Mouse (Mus musculus): ENCODE data around the gene Alox12. TPM values are rescaled to one million over a fixed set of nuclear protein-coding genes. Genes with fewer than 3 reads are reported as not detected.

The Alox12 gene
- polyA plus RNA-seq, 1 experiment = 0.32 TPM

GRCm38 (mm10) chr11:70206801-70207200 is 48.4 kb downstream of the Alox12 start:
- Histone ChIP-seq H3K4me1 (ENCODE audit: control insufficient read depth, insufficient read depth, low read length) (0 out of 2 replicates have a peak, but pooled peaks cover 5% of the 10 kb centered on the region), H3K4me3 (ENCODE audit: insufficient read depth, low read length) (no peak overlapping the region), H3K27ac (ENCODE audit: insufficient read depth, low read length) (no peak overlapping the region)
- TF ChIP-seq CTCF (IDR thresholded peaks at IDR 0.05; ENCODE audit: borderline replicate concordance, insufficient read depth, low read length) (no peak), POLR2A (IDR thresholded peaks at IDR 0.05; ENCODE audit: low read depth, low read length) (no peak)

- H3K27ac ChIP-seq (ENCODE audit: insufficient read depth, low read length) = no peak overlapping the region
- TF ChIP-seq CTCF (IDR thresholded peaks at IDR 0.05; ENCODE audit: borderline replicate concordance, insufficient read depth, low read length) (peak; percentile 94), POLR2A (IDR thresholded peaks at IDR 0.05; ENCODE audit: low read depth, low read length) (no peak)
- no peak overlapping the region for H3K4me3 ChIP-seq (ENCODE audit: insufficient read depth, low read length)
- H3K4me1 ChIP-seq (ENCODE audit: control insufficient read depth, insufficient read depth, low read length) = peaks cover 8% of the 10 kb centered on the region
These were observed 53.5 kb downstream of the Alox12 start for GRCm38 (mm10) chr11:70201691-70202090.

GRCm38 (mm10) chr11:70200036-70200608 is 55.0 kb downstream of the Alox12 start:
- peaks cover 8% of the 10 kb centered on the region for H3K4me1 ChIP-seq (ENCODE audit: control insufficient read depth, insufficient read depth, low read length)
- no peak overlapping the region for H3K4me3 ChIP-seq (ENCODE audit: insufficient read depth, low read length)
- H3K27ac ChIP-seq (ENCODE audit: insufficient read depth, low read length) = no peak overlapping the region
- TF ChIP-seq POLR2A (IDR thresholded peaks at IDR 0.05; ENCODE audit: low read depth, low read length) = no peak
- TF ChIP-seq CTCF (IDR thresholded peaks at IDR 0.05; ENCODE audit: borderline replicate concordance, insufficient read depth, low read length) = no peak

GRCm38 (mm10) chr11:70199107-70199506 is 56.0 kb downstream of the Alox12 start:
- no peak for TF ChIP-seq CTCF (IDR thresholded peaks at IDR 0.05; ENCODE audit: borderline replicate concordance, insufficient read depth, low read length)
- no peak for TF ChIP-seq POLR2A (IDR thresholded peaks at IDR 0.05; ENCODE audit: low read depth, low read length)
- peak overlapping the region; percentile 74; the same call in 1 of the 2 replicates for H3K27ac ChIP-seq (ENCODE audit: insufficient read depth, low read length)
- H3K4me1 ChIP-seq (ENCODE audit: control insufficient read depth, insufficient read depth, low read length) = peaks cover 11% of the 10 kb centered on the region
- no peak overlapping the region for H3K4me3 ChIP-seq (ENCODE audit: insufficient read depth, low read length)

- H3K4me3 ChIP-seq (ENCODE audit: insufficient read depth, low read length) = no peak overlapping the region
- H3K4me1 ChIP-seq (ENCODE audit: control insufficient read depth, insufficient read depth, low read length) = peaks cover 18% of the 10 kb centered on the region
- TF ChIP-seq CTCF (IDR thresholded peaks at IDR 0.05; ENCODE audit: borderline replicate concordance, insufficient read depth, low read length) (no peak), POLR2A (IDR thresholded peaks at IDR 0.05; ENCODE audit: low read depth, low read length) (no peak)
- H3K27ac ChIP-seq (ENCODE audit: insufficient read depth, low read length) = peak overlapping the region; percentile 98; the same call in 1 of the 2 replicates
These were observed 56.8 kb downstream of the Alox12 start for GRCm38 (mm10) chr11:70198332-70198731.

- H3K4me1 ChIP-seq (ENCODE audit: control insufficient read depth, insufficient read depth, low read length) = peaks cover 32% of the 10 kb centered on the region
- H3K4me3 ChIP-seq (ENCODE audit: insufficient read depth, low read length) = no peak overlapping the region
- peak overlapping the region; percentile 95 for H3K27ac ChIP-seq (ENCODE audit: insufficient read depth, low read length)
- TF ChIP-seq CTCF (IDR thresholded peaks at IDR 0.05; ENCODE audit: borderline replicate concordance, insufficient read depth, low read length) (no peak), POLR2A (IDR thresholded peaks at IDR 0.05; ENCODE audit: low read depth, low read length) (no peak)
These were observed 61.5 kb downstream of the Alox12 start for GRCm38 (mm10) chr11:70193354-70194285.

- TF ChIP-seq POLR2A (IDR thresholded peaks at IDR 0.05; ENCODE audit: low read depth, low read length) (no peak), CTCF (IDR thresholded peaks at IDR 0.05; ENCODE audit: borderline replicate concordance, insufficient read depth, low read length) (no peak)
- Histone ChIP-seq H3K27ac (ENCODE audit: insufficient read depth, low read length) (peak overlapping the region; percentile 91), H3K4me3 (ENCODE audit: insufficient read depth, low read length) (no peak overlapping the region), H3K4me1 (ENCODE audit: control insufficient read depth, insufficient read depth, low read length) (peaks cover 28% of the 10 kb centered on the region)
These were observed 63.0 kb downstream of the Alox12 start for GRCm38 (mm10) chr11:70192157-70192556.

Other genes starting within 250 kb of the Alox12 start
- 47.4 and 57.9 TPM in 2 replicates for gene Acadvl, start 239.9 kb downstream of the Alox12 start, polyA plus RNA-seq (2011; ENCODE audit: insufficient read length, low read depth, missing spikeins)
- gene Dlg4, start 238.4 kb downstream of the Alox12 start, polyA plus RNA-seq (2011; ENCODE audit: insufficient read length, low read depth, missing spikeins) = 69.8 and 77.7 TPM in 2 replicates
- 0.52 and 0.60 TPM in 2 replicates for gene Asgr1, start 201.3 kb downstream of the Alox12 start, polyA plus RNA-seq (2011; ENCODE audit: insufficient read length, low read depth, missing spikeins)
- gene Asgr2, start 162.7 kb downstream of the Alox12 start, polyA plus RNA-seq (2011; ENCODE audit: insufficient read length, low read depth, missing spikeins) = not detected in 2 replicates
- not detected in 2 replicates for gene Mgl2, start 125.0 kb downstream of the Alox12 start, polyA plus RNA-seq (2011; ENCODE audit: insufficient read length, low read depth, missing spikeins)
- not detected in 2 replicates for gene Clec10a, start 99.2 kb downstream of the Alox12 start, polyA plus RNA-seq (2011; ENCODE audit: insufficient read length, low read depth, missing spikeins)
- gene Slc16a11, start 42.6 kb downstream of the Alox12 start, polyA plus RNA-seq (2011; ENCODE audit: insufficient read length, low read depth, missing spikeins) = 2.2 and 4.7 TPM in 2 replicates
- gene Slc16a13, start 34.3 kb downstream of the Alox12 start, polyA plus RNA-seq (2011; ENCODE audit: insufficient read length, low read depth, missing spikeins) = 2.7 and 9.3 TPM in 2 replicates
- 0.70 and 2.5 TPM in 2 replicates for gene Bcl6b, start 25.6 kb downstream of the Alox12 start, polyA plus RNA-seq (2011; ENCODE audit: insufficient read length, low read depth, missing spikeins)
- 43.2 and 55.3 TPM in 2 replicates for gene 0610010K14Rik, start 17.4 kb downstream of the Alox12 start, polyA plus RNA-seq (2011; ENCODE audit: insufficient read length, low read depth, missing spikeins)
- 2.3 and 4.5 TPM in 2 replicates for gene Gm21988, start 15.5 kb downstream of the Alox12 start, polyA plus RNA-seq (2011; ENCODE audit: insufficient read length, low read depth, missing spikeins)
- 159 and 231 TPM in 2 replicates for gene Rnasek, start 15.5 kb downstream of the Alox12 start, polyA plus RNA-seq (2011; ENCODE audit: insufficient read length, low read depth, missing spikeins)
- not detected in 2 replicates for gene Alox12e, start 67.3 kb upstream of the Alox12 start, polyA plus RNA-seq (2011; ENCODE audit: insufficient read length, low read depth, missing spikeins)
- gene Alox15, start 96.7 kb upstream of the Alox12 start, polyA plus RNA-seq (2011; ENCODE audit: insufficient read length, low read depth, missing spikeins) = not detected in 2 replicates
- 24.3 and 27.5 TPM in 2 replicates for gene Pelp1, start 154.7 kb upstream of the Alox12 start, polyA plus RNA-seq (2011; ENCODE audit: insufficient read length, low read depth, missing spikeins)
- 9.1 and 10.1 TPM in 2 replicates for gene Arrb2, start 177.3 kb upstream of the Alox12 start, polyA plus RNA-seq (2011; ENCODE audit: insufficient read length, low read depth, missing spikeins)
- gene Med11, start 196.6 kb upstream of the Alox12 start, polyA plus RNA-seq (2011; ENCODE audit: insufficient read length, low read depth, missing spikeins) = 14.0 and 14.1 TPM in 2 replicates
- 0.19 and 0.20 TPM in 2 replicates for gene Zmynd15, start 204.1 kb upstream of the Alox12 start, polyA plus RNA-seq (2011; ENCODE audit: insufficient read length, low read depth, missing spikeins)
- 4.1 and 6.0 TPM in 2 replicates for gene Cxcl16, start 204.6 kb upstream of the Alox12 start, polyA plus RNA-seq (2011; ENCODE audit: insufficient read length, low read depth, missing spikeins)
- gene Tm4sf5, start 249.9 kb upstream of the Alox12 start, polyA plus RNA-seq (2011; ENCODE audit: insufficient read length, low read depth, missing spikeins) = not detected in 2 replicates